Mouse (Mus musculus) neural tube, embryonic 10.5 days (tissue): Measurements from ENCODE around the gene Slc26a3.

Experiments used
- DNase-seq: peaks from one replicate; pipeline ENCODE4 v3.0.0-alpha.2; 2017; ENCODE audit warnings: low spot score; ENCODE audit errors: extremely low spot score

Slc26a3 gene

GRCm38 (mm10) chr12:31513724-31514503, 123.2 kb downstream of the Slc26a3 start:
- no peak for DNase-seq

- no peak for DNase-seq
These were observed 129.4 kb downstream of the Slc26a3 start for GRCm38 (mm10) chr12:31520119-31520518.

GRCm38 (mm10) chr12:31521371-31521770, 130.7 kb downstream of the Slc26a3 start:
- DNase-seq, result no peak
